Mouse (Mus musculus): ENCODE results near the gene Ak7. TPM values are rescaled to one million over a fixed set of nuclear protein-coding genes. Genes with fewer than 3 reads are reported as not detected.

Ak7 gene
- polyA plus RNA-seq, 1 experiment from 2014 or later = 0.45 TPM

- H3K9me3 ChIP-seq (replicated peaks) = no peaks in the 10 kb centered on the region
- H3K4me1 ChIP-seq (replicated peaks) = no peaks in the 10 kb centered on the region
- H3K27ac ChIP-seq (ENCODE audit: poor library complexity, severe bottlenecking) = no peak overlapping the region
- H3K9ac ChIP-seq = no peak overlapping the region
- H3K4me2 ChIP-seq = no peak overlapping the region
- peaks cover 41% of the 10 kb centered on the region for H3K36me3 ChIP-seq
- 92% methylated on average over 2 of the region's 2 CpGs for WGBS
- H3K27me3 ChIP-seq (replicated peaks) = no peaks in the 10 kb centered on the region
- H3K4me3 ChIP-seq = no peak overlapping the region
- no peak for ATAC-seq (ENCODE audit: insufficient number of reproducible peaks, low FRiP score)
These were observed 11.8 kb upstream of the Ak7 start for GRCm38 (mm10) chr12:105694021-105694420.

GRCm38 (mm10) chr12:105695848-105696247, 9.9 kb upstream of the Ak7 start:
- Histone ChIP-seq H3K27ac (ENCODE audit: poor library complexity, severe bottlenecking) (no peak overlapping the region), H3K9ac (no peak overlapping the region), H3K4me1 (replicated peaks) (no peaks in the 10 kb centered on the region), H3K9me3 (replicated peaks) (no peaks in the 10 kb centered on the region), H3K4me2 (no peak overlapping the region), H3K4me3 (no peak overlapping the region), H3K36me3 (peaks cover 50% of the 10 kb centered on the region), H3K27me3 (replicated peaks) (no peaks in the 10 kb centered on the region)
- WGBS = 82% methylated on average over 7 of the region's 7 CpGs
- no peak for ATAC-seq (ENCODE audit: insufficient number of reproducible peaks, low FRiP score)

GRCm38 (mm10) chr12:105697104-105697780, 8.5 kb upstream of the Ak7 start:
- Histone ChIP-seq H3K9me3 (replicated peaks) (no peaks in the 10 kb centered on the region), H3K27me3 (replicated peaks) (no peaks in the 10 kb centered on the region), H3K4me2 (no peak overlapping the region), H3K4me3 (no peak overlapping the region), H3K4me1 (replicated peaks) (no peaks in the 10 kb centered on the region), H3K27ac (ENCODE audit: poor library complexity, severe bottlenecking) (no peak overlapping the region), H3K36me3 (peaks cover 50% of the 10 kb centered on the region), H3K9ac (no peak overlapping the region)
- no peak for ATAC-seq (ENCODE audit: insufficient number of reproducible peaks, low FRiP score)
- WGBS = 88% methylated on average over 8 of the region's 8 CpGs

GRCm38 (mm10) chr12:105700433-105700832, 5.3 kb upstream of the Ak7 start:
- Histone ChIP-seq H3K4me2 (no peak overlapping the region), H3K4me1 (replicated peaks) (peaks cover 12% of the 10 kb centered on the region), H3K9me3 (replicated peaks) (no peaks in the 10 kb centered on the region), H3K9ac (no peak overlapping the region), H3K27ac (ENCODE audit: poor library complexity, severe bottlenecking) (no peak overlapping the region), H3K27me3 (replicated peaks) (no peaks in the 10 kb centered on the region), H3K36me3 (peaks cover 30% of the 10 kb centered on the region), H3K4me3 (no peak overlapping the region)
- 86% methylated on average over 12 of the region's 12 CpGs for WGBS
- no peak for ATAC-seq (ENCODE audit: insufficient number of reproducible peaks, low FRiP score)

- no peaks in the 10 kb centered on the region for H3K27me3 ChIP-seq (replicated peaks)
- H3K4me3 ChIP-seq = 0 out of 2 replicates have a peak overlapping the region, but pooled peaks have one; percentile 14
These were observed 12.8 kb downstream of the Ak7 start for GRCm38 (mm10) chr12:105718616-105719015.

GRCm38 (mm10) chr12:105720196-105720595, 14.4 kb downstream of the Ak7 start:
- no peak overlapping the region for H3K4me2 ChIP-seq
- no peaks in the 10 kb centered on the region for H3K27me3 ChIP-seq (replicated peaks)
- H3K4me1 ChIP-seq (replicated peaks) = no peaks in the 10 kb centered on the region
- H3K27ac ChIP-seq (ENCODE audit: poor library complexity, severe bottlenecking) = no peak overlapping the region
- WGBS = 59% methylated on average over 3 of the region's 3 CpGs
- no peaks in the 10 kb centered on the region for H3K36me3 ChIP-seq
- H3K9ac ChIP-seq = no peak overlapping the region
- no peak for ATAC-seq (ENCODE audit: insufficient number of reproducible peaks, low FRiP score)
- no peaks in the 10 kb centered on the region for H3K9me3 ChIP-seq (replicated peaks)
- H3K4me3 ChIP-seq = no peak overlapping the region

More at GRCm38 (mm10) chr12:105718616-105719015, 12.8 kb downstream of the Ak7 start:
- ATAC-seq (ENCODE audit: insufficient number of reproducible peaks, low FRiP score) = 0 out of 2 replicates have a peak, but pooled peaks have one; percentile 53
- no peaks in the 10 kb centered on the region for H3K4me1 ChIP-seq (replicated peaks)
- 46% methylated on average over 17 of the region's 17 CpGs for WGBS
- peak overlapping the region; percentile 54 for H3K4me2 ChIP-seq
- no peaks in the 10 kb centered on the region for H3K9me3 ChIP-seq (replicated peaks)
- H3K36me3 ChIP-seq = no peaks in the 10 kb centered on the region
- no peak overlapping the region for H3K27ac ChIP-seq (ENCODE audit: poor library complexity, severe bottlenecking)
- no peak overlapping the region for H3K9ac ChIP-seq

- ATAC-seq (ENCODE audit: insufficient number of reproducible peaks, low FRiP score) = no peak
- no peak overlapping the region for H3K9ac ChIP-seq
- no peaks in the 10 kb centered on the region for H3K9me3 ChIP-seq (replicated peaks)
- H3K4me3 ChIP-seq = no peak overlapping the region
- H3K4me2 ChIP-seq = no peak overlapping the region
- no peak overlapping the region for H3K27ac ChIP-seq (ENCODE audit: poor library complexity, severe bottlenecking)
- H3K4me1 ChIP-seq (replicated peaks) = no peaks in the 10 kb centered on the region
- H3K27me3 ChIP-seq (replicated peaks) = no peaks in the 10 kb centered on the region
- no peaks in the 10 kb centered on the region for H3K36me3 ChIP-seq
- WGBS = 53% methylated on average over 14 of the region's 14 CpGs
These were observed 15.8 kb downstream of the Ak7 start for GRCm38 (mm10) chr12:105721452-105722132.

- no peak overlapping the region for H3K4me3 ChIP-seq
- WGBS = 1% methylated on average over 5 of the region's 5 CpGs
- H3K4me1 ChIP-seq (replicated peaks) = no peaks in the 10 kb centered on the region
- H3K36me3 ChIP-seq = no peaks in the 10 kb centered on the region
- no peak overlapping the region for H3K27ac ChIP-seq (ENCODE audit: poor library complexity, severe bottlenecking)
- H3K4me2 ChIP-seq = no peak overlapping the region
- ATAC-seq (ENCODE audit: insufficient number of reproducible peaks, low FRiP score) = no peak
- H3K9me3 ChIP-seq (replicated peaks) = no peaks in the 10 kb centered on the region
- H3K27me3 ChIP-seq (replicated peaks) = no peaks in the 10 kb centered on the region
- H3K9ac ChIP-seq = no peak overlapping the region
These were observed 16.9 kb downstream of the Ak7 start for GRCm38 (mm10) chr12:105722657-105723056.

GRCm38 (mm10) chr12:105724616-105725015, 18.8 kb downstream of the Ak7 start:
- Histone ChIP-seq H3K27me3 (replicated peaks) (no peaks in the 10 kb centered on the region), H3K9me3 (replicated peaks) (no peaks in the 10 kb centered on the region), H3K9ac (no peak overlapping the region), H3K36me3 (no peaks in the 10 kb centered on the region), H3K4me2 (no peak overlapping the region), H3K4me3 (no peak overlapping the region), H3K27ac (ENCODE audit: poor library complexity, severe bottlenecking) (no peak overlapping the region), H3K4me1 (replicated peaks) (no peaks in the 10 kb centered on the region)
- 41% methylated on average over 1 of the region's 1 CpGs for WGBS
- no peak for ATAC-seq (ENCODE audit: insufficient number of reproducible peaks, low FRiP score)

GRCm38 (mm10) chr12:105725736-105726135, 20.0 kb downstream of the Ak7 start:
- H3K4me1 ChIP-seq (replicated peaks) = no peaks in the 10 kb centered on the region
- no peak overlapping the region for H3K27ac ChIP-seq (ENCODE audit: poor library complexity, severe bottlenecking)
- H3K36me3 ChIP-seq = no peaks in the 10 kb centered on the region
- H3K9ac ChIP-seq = no peak overlapping the region
- 68% methylated on average over 13 of the region's 13 CpGs for WGBS
- no peak overlapping the region for H3K4me3 ChIP-seq
- no peak for ATAC-seq (ENCODE audit: insufficient number of reproducible peaks, low FRiP score)
- no peaks in the 10 kb centered on the region for H3K27me3 ChIP-seq (replicated peaks)
- H3K4me2 ChIP-seq = no peak overlapping the region
- H3K9me3 ChIP-seq (replicated peaks) = no peaks in the 10 kb centered on the region

GRCm38 (mm10) chr12:105727268-105727667, 21.5 kb downstream of the Ak7 start:
- H3K4me1 ChIP-seq (replicated peaks) = no peaks in the 10 kb centered on the region
- no peak for ATAC-seq (ENCODE audit: insufficient number of reproducible peaks, low FRiP score)
- no peaks in the 10 kb centered on the region for H3K36me3 ChIP-seq
- no peak overlapping the region for H3K27ac ChIP-seq (ENCODE audit: poor library complexity, severe bottlenecking)
- H3K4me3 ChIP-seq = no peak overlapping the region
- no peak overlapping the region for H3K4me2 ChIP-seq
- no peaks in the 10 kb centered on the region for H3K9me3 ChIP-seq (replicated peaks)
- WGBS = 59% methylated on average over 3 of the region's 3 CpGs
- no peak overlapping the region for H3K9ac ChIP-seq
- no peaks in the 10 kb centered on the region for H3K27me3 ChIP-seq (replicated peaks)

Data from heart, embryonic 12.5 days (tissue).